Mouse (Mus musculus): ENCODE measurements around the gene Btbd10. TPM values are rescaled to one million over a fixed set of nuclear protein-coding genes. Genes with fewer than 3 reads are reported as not detected.

Btbd10 gene
- polyA plus RNA-seq, 1 experiment from 2014 or later: 29.0 TPM

DNA sequence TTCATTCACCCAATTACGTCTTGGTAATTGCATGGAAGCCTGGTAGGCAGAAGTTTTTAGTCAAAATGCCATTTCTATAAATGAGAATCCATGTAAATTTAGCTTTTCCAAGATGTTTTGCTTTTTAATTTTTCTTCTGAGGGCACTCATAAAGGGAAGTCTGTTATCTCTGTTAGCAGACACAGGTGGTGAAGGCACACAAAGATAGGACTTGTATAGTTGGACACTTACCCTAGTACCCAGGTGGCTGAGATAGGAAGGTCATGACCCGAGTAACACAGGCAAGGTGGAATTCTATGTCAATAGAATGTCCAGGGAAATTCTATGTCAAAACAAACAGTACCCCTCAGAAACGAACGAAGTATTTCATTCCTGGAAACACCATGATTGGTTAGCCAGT, 77.0 kb downstream of the Btbd10 start:
- H3K4me1 ChIP-seq: peaks cover 8% of the 10 kb centered on the region; the same call in 1 of the 2 replicates
- WGBS: 76% methylated on average over 4 of the region's 4 CpGs

DNA sequence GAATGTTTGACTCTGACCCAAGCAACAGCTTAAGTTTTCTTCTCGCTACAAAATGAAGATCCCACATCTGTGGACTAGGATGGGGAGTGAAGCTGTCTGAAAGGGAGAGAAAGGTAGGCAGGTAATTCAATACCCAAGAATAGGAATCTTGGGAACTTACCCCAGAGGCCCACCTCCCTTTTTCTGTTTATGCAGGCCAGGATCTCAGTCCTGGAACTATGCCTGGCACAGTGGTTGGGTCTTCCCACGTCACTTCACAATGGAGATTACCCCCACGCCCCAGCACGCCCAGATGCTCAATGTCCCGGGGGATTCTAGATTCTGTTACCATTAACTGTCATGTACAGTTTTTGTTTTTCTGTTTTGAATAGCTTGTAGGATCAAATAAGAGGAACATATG, 77.5 kb downstream of the Btbd10 start:
- no peaks in the 10 kb centered on the region for H3K27me3 ChIP-seq
- no peak overlapping the region for H3K27ac ChIP-seq (replicated peaks)
- 65% methylated on average over 5 of the region's 5 CpGs for WGBS
- no peak overlapping the region for H3K4me2 ChIP-seq (replicated peaks)
- no peaks in the 10 kb centered on the region for H3K9me3 ChIP-seq (replicated peaks)
- no peak overlapping the region for H3K4me3 ChIP-seq (replicated peaks)
- peaks cover 8% of the 10 kb centered on the region; the same call in 1 of the 2 replicates for H3K4me1 ChIP-seq
- ATAC-seq (ENCODE audit: insufficient number of reproducible peaks, low FRiP score, low TSS enrichment, low read depth): no peak
- H3K36me3 ChIP-seq: no peaks in the 10 kb centered on the region
- no peak overlapping the region for H3K9ac ChIP-seq

More for the DNA sequence above, 77.0 kb downstream of the Btbd10 start:
- Histone ChIP-seq H3K4me3 (replicated peaks) (no peak overlapping the region), H3K36me3 (no peaks in the 10 kb centered on the region), H3K9me3 (replicated peaks) (no peaks in the 10 kb centered on the region), H3K9ac (no peak overlapping the region), H3K27me3 (no peaks in the 10 kb centered on the region), H3K27ac (replicated peaks) (no peak overlapping the region), H3K4me2 (replicated peaks) (no peak overlapping the region)
- ATAC-seq (ENCODE audit: insufficient number of reproducible peaks, low FRiP score, low TSS enrichment, low read depth): no peak

DNA sequence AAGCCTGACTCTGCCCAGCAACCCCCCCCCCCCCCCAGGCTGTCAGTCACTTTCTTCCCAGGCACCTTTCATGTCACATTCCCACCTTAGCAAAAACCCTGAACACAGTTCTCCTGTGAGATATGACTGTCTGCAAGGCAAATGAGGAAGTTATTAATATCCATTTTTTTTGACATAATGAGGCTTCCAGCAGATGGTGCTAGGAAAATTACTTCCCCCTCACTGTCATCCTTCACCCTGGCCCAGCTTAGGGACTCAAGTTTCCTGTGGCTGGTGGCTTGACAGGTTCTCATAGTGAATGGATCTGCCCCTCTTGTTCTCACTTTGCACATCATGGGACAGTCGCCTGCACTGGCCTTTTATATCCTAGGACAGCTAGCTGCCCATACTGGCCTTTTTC, 80.0 kb downstream of the Btbd10 start:
- Histone ChIP-seq H3K27ac (replicated peaks) (no peak overlapping the region), H3K4me3 (replicated peaks) (no peak overlapping the region), H3K4me2 (replicated peaks) (no peak overlapping the region), H3K9ac (no peak overlapping the region), H3K9me3 (replicated peaks) (no peaks in the 10 kb centered on the region), H3K4me1 (no peaks in the 10 kb centered on the region), H3K27me3 (no peaks in the 10 kb centered on the region), H3K36me3 (no peaks in the 10 kb centered on the region)
- no peak for ATAC-seq (ENCODE audit: insufficient number of reproducible peaks, low FRiP score, low TSS enrichment, low read depth)
- WGBS: 80% methylated on average over 1 of the region's 1 CpGs

DNA sequence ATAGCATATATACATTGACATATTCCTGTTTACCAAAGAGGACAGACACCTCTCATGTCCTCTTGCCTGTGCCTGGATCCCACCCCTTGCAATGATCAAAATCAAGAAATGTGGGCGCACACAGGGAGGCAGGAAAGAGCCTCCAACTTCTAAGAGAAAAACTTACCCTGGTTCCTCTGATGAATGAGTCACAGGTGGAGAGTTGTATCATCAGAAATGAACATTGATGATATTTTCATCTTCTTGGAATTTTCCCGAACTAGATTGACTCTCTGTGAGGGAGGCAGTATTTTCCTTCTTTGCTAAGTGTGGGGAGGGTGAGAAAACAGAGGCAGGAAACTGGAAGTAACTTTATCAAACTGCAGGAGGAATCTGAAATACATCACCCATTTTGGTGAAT, 83.8 kb downstream of the Btbd10 start:
- H3K4me3 ChIP-seq (replicated peaks): no peak overlapping the region
- H3K9me3 ChIP-seq (replicated peaks): no peaks in the 10 kb centered on the region
- H3K9ac ChIP-seq: no peak overlapping the region
- H3K4me2 ChIP-seq (replicated peaks): no peak overlapping the region
- peaks cover 9% of the 10 kb centered on the region; the same call in 1 of the 2 replicates for H3K36me3 ChIP-seq
- 89% methylated on average over 2 of the region's 2 CpGs for WGBS
- H3K4me1 ChIP-seq: no peaks in the 10 kb centered on the region
- ATAC-seq (ENCODE audit: insufficient number of reproducible peaks, low FRiP score, low TSS enrichment, low read depth): no peak
- H3K27me3 ChIP-seq: no peaks in the 10 kb centered on the region
- no peak overlapping the region for H3K27ac ChIP-seq (replicated peaks)

DNA sequence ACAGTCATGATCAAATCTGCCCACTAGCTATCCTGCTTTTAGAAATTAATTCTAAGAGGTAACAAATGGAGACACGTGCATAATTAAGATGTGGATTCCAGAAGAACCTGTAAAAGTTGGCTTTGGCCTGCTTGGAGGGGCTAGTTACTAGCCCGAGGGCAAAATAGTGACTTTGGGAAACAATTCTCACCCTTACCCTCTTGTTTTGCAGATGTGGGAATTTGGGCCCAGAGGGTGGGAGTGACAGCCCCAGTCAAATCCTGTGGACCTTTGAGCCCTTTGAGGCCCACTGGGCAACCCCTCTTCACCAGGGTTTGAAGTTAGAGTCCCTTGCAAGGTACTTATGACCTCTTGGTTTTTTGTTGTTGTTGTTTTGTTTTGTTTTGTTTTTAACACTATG, 89.9 kb downstream of the Btbd10 start:
- H3K4me2 ChIP-seq (replicated peaks): no peak overlapping the region
- H3K36me3 ChIP-seq: peaks cover 9% of the 10 kb centered on the region; the same call in 1 of the 2 replicates
- ATAC-seq (ENCODE audit: insufficient number of reproducible peaks, low FRiP score, low TSS enrichment, low read depth): no peak

DNA sequence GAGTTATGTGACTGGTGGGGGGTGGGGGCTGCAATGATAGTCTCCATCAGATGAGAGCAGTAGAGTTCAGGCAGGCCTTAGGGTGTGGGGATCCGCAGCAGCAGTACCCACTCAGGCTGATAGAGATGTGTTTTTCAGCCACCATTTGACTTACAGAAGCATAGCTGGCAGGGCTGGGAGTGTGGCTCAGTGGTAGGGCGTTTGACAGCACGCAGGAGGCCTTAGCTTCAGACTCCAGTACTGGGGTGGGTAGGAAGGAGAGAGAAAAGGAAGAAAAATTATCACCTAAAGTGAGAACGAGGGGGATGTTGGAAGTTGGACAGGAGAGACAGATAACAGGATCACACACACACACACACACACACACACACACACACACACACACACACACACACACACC, 90.7 kb downstream of the Btbd10 start:
- 90% methylated on average over 4 of the region's 4 CpGs for WGBS
- Histone ChIP-seq H3K9ac (no peak overlapping the region), H3K4me2 (replicated peaks) (no peak overlapping the region), H3K36me3 (peaks cover 5% of the 10 kb centered on the region; the same call in 1 of the 2 replicates), H3K4me1 (0 out of 2 replicates have a peak, but pooled peaks cover 4% of the 10 kb centered on the region), H3K27ac (replicated peaks) (no peak overlapping the region), H3K27me3 (no peaks in the 10 kb centered on the region), H3K9me3 (replicated peaks) (no peaks in the 10 kb centered on the region), H3K4me3 (replicated peaks) (no peak overlapping the region)
- ATAC-seq (ENCODE audit: insufficient number of reproducible peaks, low FRiP score, low TSS enrichment, low read depth): no peak

More for the DNA sequence above, 89.9 kb downstream of the Btbd10 start:
- H3K27me3 ChIP-seq: no peaks in the 10 kb centered on the region
- H3K27ac ChIP-seq (replicated peaks): no peak overlapping the region
- no peak overlapping the region for H3K4me3 ChIP-seq (replicated peaks)
- H3K9me3 ChIP-seq (replicated peaks): no peaks in the 10 kb centered on the region
- 0 out of 2 replicates have a peak, but pooled peaks cover 4% of the 10 kb centered on the region for H3K4me1 ChIP-seq
- 66% methylated on average over 2 of the region's 2 CpGs for WGBS
- H3K9ac ChIP-seq: no peak overlapping the region

DNA sequence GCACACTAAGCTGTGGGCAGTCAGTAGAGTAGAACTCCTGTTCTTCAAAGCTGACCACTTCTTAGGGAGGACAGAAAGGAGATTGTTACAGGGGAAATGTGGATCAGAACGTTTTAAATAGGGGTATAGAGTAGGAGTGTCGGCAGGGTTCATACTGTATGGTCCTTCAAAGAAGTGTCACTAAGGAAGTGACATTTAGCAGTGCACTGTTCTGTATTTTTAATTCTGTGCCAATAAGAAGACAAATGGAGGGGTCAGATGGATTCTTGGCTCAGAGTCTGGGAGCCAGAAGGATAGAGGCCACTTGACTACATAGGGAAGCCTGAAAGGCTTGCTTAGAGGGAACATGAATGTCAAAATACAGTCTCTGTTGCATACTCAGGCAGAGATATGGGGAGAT, 91.9 kb downstream of the Btbd10 start:
- ATAC-seq (ENCODE audit: insufficient number of reproducible peaks, low FRiP score, low TSS enrichment, low read depth): no peak
- H3K4me1 ChIP-seq: 0 out of 2 replicates have a peak, but pooled peaks cover 4% of the 10 kb centered on the region
- no peaks in the 10 kb centered on the region for H3K36me3 ChIP-seq
- no peak overlapping the region for H3K4me3 ChIP-seq (replicated peaks)
- H3K27me3 ChIP-seq: no peaks in the 10 kb centered on the region
- WGBS: 64% methylated on average over 2 of the region's 2 CpGs
- no peak overlapping the region for H3K9ac ChIP-seq
- no peak overlapping the region for H3K27ac ChIP-seq (replicated peaks)
- no peaks in the 10 kb centered on the region for H3K9me3 ChIP-seq (replicated peaks)
- H3K4me2 ChIP-seq (replicated peaks): no peak overlapping the region

DNA sequence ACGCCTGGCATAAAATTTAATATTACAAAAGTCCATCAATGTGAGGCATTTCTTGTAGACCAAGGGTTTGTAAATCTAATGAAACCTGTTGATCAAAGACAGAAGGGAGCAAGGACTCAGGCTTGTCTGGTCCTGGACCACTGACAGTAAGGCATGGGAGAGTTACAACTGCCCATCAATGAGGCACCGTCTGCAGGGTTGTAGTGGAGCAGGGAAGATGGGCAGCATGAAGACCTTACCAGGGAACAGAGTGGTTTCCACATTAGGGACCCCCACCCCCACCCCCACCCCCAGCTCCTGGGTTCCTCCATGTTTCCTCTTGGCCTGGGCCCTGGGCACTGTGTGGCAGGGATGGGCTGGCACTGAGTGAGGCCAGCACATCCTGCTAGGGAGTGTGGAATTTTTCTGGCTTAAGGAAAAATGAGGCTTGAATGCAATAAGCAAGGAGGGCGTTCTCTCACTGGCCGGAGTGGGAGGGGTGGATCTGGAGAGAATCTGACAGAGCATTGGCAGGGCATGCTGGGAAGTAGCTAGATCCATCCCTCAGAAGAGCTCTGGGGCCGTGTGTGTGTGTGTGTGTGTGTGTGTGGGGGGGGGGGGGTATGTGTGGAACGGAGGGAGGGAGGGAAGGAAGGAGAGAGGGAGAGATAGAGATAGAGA, 96.7 kb downstream of the Btbd10 start:
- 71% methylated on average over 5 of the region's 6 CpGs for WGBS
- no peak overlapping the region for H3K4me3 ChIP-seq (replicated peaks)
- no peaks in the 10 kb centered on the region for H3K36me3 ChIP-seq
- no peaks in the 10 kb centered on the region for H3K9me3 ChIP-seq (replicated peaks)
- H3K4me1 ChIP-seq: peaks cover 5% of the 10 kb centered on the region; the same call in 1 of the 2 replicates
- H3K4me2 ChIP-seq (replicated peaks): no peak overlapping the region
- ATAC-seq (ENCODE audit: insufficient number of reproducible peaks, low FRiP score, low TSS enrichment, low read depth): 0 out of 2 replicates have a peak, but pooled peaks have one; percentile 41
- H3K27me3 ChIP-seq: no peaks in the 10 kb centered on the region
- H3K9ac ChIP-seq: no peak overlapping the region
- no peak overlapping the region for H3K27ac ChIP-seq (replicated peaks)

DNA sequence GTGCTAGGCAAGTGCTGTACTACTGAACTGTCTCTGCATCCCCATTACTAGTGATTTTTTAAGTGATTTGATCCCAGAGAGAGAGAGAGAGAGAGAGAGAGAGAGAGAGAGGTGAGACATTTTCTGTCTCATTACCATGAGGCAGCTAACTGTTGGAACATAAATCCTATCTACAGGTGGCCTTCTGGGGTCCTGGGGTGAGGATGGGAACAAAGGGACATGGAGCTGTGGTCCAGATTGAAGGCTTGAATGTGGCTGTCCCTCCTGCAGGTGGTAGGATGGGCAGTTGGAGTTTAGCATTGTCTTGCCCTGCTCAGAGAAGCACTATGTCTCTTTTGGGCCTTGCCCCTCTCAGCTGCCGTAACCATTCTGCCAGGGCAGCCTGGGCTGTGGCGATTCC, 98.2 kb downstream of the Btbd10 start:
- H3K27me3 ChIP-seq: no peaks in the 10 kb centered on the region
- H3K9me3 ChIP-seq (replicated peaks): no peaks in the 10 kb centered on the region
- no peak for ATAC-seq (ENCODE audit: insufficient number of reproducible peaks, low FRiP score, low TSS enrichment, low read depth)
- no peak overlapping the region for H3K27ac ChIP-seq (replicated peaks)
- WGBS: 77% methylated on average over 2 of the region's 2 CpGs
- no peaks in the 10 kb centered on the region for H3K36me3 ChIP-seq
- no peak overlapping the region for H3K4me2 ChIP-seq (replicated peaks)
- no peak overlapping the region for H3K4me3 ChIP-seq (replicated peaks)
- H3K4me1 ChIP-seq: peaks cover 5% of the 10 kb centered on the region; the same call in 1 of the 2 replicates
- no peak overlapping the region for H3K9ac ChIP-seq

DNA sequence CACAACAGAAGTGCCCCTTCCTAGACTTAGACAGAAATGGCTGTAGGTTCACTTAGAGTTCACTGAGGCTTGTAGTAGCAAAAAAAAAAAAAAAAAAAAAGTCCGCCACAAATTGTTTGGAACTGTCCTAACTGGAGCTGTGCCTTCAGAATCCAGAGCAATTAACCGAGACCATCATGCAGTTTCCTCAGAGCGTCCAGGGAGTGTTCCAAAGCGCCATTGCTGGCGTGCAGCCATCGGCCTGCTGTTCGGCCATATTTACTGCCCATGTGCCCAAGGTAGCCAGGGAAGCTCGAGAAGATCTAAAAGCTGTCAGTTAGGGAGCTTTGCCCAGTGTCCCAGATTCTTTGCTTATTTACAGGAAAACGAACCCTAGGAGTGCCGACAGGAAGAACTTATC, 98.6 kb downstream of the Btbd10 start:
- ATAC-seq (ENCODE audit: insufficient number of reproducible peaks, low FRiP score, low TSS enrichment, low read depth): no peak
- H3K4me1 ChIP-seq: peaks cover 5% of the 10 kb centered on the region; the same call in 1 of the 2 replicates
- H3K4me2 ChIP-seq (replicated peaks): no peak overlapping the region
- no peak overlapping the region for H3K9ac ChIP-seq
- H3K4me3 ChIP-seq (replicated peaks): no peak overlapping the region
- H3K9me3 ChIP-seq (replicated peaks): no peaks in the 10 kb centered on the region
- no peaks in the 10 kb centered on the region for H3K36me3 ChIP-seq
- no peak overlapping the region for H3K27ac ChIP-seq (replicated peaks)
- no peaks in the 10 kb centered on the region for H3K27me3 ChIP-seq
- WGBS: 70% methylated on average over 10 of the region's 10 CpGs

DNA sequence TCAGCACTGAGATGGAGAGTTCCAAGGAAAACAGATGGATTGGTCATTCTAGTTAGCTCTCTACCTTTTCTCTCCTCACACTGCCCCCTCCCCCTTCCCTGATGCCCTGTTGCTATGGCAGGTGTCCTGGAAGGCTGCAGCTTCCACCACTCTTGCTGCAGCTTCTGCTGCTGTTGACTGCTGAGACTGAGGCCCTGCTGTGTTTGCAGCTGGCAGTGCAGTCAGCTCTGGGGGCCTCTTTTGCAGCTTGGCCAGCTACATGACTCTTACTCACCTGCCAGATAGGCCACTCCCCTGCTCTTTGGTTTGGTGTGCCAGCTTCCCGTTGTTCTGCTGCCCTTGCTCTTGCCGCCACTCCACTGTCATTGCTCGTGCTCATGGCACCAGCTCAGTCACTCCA, 99.3 kb downstream of the Btbd10 start:
- Histone ChIP-seq H3K36me3 (no peaks in the 10 kb centered on the region), H3K4me2 (replicated peaks) (no peak overlapping the region), H3K9me3 (replicated peaks) (no peaks in the 10 kb centered on the region), H3K27me3 (no peaks in the 10 kb centered on the region), H3K27ac (replicated peaks) (no peak overlapping the region), H3K4me3 (replicated peaks) (no peak overlapping the region), H3K4me1 (peaks cover 8% of the 10 kb centered on the region), H3K9ac (no peak overlapping the region)
- 69% methylated on average over 3 of the region's 3 CpGs for WGBS
- ATAC-seq (ENCODE audit: insufficient number of reproducible peaks, low FRiP score, low TSS enrichment, low read depth): no peak

DNA sequence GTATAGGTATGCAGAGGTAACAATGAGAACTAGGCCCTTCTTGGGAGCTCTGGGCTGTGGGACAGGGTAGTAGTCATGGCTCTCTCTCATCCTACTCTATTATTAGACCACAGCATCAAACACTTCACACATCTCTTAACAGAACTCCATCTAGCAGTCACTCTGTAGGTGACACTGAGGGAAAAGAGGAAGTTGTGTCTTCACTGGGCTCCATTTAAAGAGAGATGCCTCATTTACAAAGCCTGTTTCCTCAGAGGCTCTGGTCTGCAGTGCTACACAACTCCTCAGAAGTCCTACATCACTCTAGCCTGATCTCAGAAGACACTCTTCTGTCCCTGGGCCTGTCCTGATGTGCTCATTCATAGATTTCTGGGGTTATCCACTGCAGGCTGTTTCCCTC, 100.1 kb downstream of the Btbd10 start:
- Histone ChIP-seq H3K27me3 (no peaks in the 10 kb centered on the region), H3K9ac (no peak overlapping the region), H3K4me2 (replicated peaks) (no peak overlapping the region), H3K27ac (replicated peaks) (no peak overlapping the region), H3K4me1 (peaks cover 14% of the 10 kb centered on the region), H3K4me3 (replicated peaks) (no peak overlapping the region), H3K9me3 (replicated peaks) (no peaks in the 10 kb centered on the region), H3K36me3 (no peaks in the 10 kb centered on the region)
- ATAC-seq (ENCODE audit: insufficient number of reproducible peaks, low FRiP score, low TSS enrichment, low read depth): no peak

All from embryonic facial prominence, embryonic 15.5 days (tissue).